Mouse (Mus musculus) embryonic facial prominence, embryonic 13.5 days (tissue): ENCODE measurements at regions not wholly inside any gene's neighbourhood (a gene's known extent, or its start where the extent isn't known, plus 50 kb on each side); places are given as distances from the start of the nearest gene placed in this dataset.

ENCODE experiments used
- ATAC-seq: fragments of 200-750 bp; cut with Nextera tagmentation; 2 replicates; pipeline ENCODE4 v1.8.0; 2017; ENCODE audit warnings: low read depth; ENCODE audit not compliant: insufficient number of reproducible peaks, insufficient read depth, low FRiP score, low TSS enrichment
- H3K27ac ChIP-seq: fragments of 300-500 bp; sonication (generic); 2 replicates; pipeline ENCODE4 v1.5.1; 2015; ENCODE audit warnings: moderate library complexity, mild to moderate bottlenecking, inconsistent platforms
- H3K27me3 ChIP-seq: fragments of 300-500 bp; sonication (generic); 2 replicates; pipeline ENCODE4 v1.6.1; 2015; ENCODE audit warnings: mild to moderate bottlenecking, inconsistent platforms
- H3K36me3 ChIP-seq: fragments of 300-500 bp; sonication (generic); 2 replicates; pipeline ENCODE4 v1.6.1; 2015; ENCODE audit warnings: mild to moderate bottlenecking, inconsistent platforms
- H3K4me1 ChIP-seq: fragments of 300-500 bp; sonication (generic); 2 replicates; pipeline ENCODE4 v1.6.1; 2015; ENCODE audit warnings: inconsistent platforms
- H3K4me2 ChIP-seq: fragments of 300-500 bp; sonication (generic); 2 replicates; pipeline ENCODE4 v1.6.1; 2015; ENCODE audit warnings: moderate library complexity, mild to moderate bottlenecking, inconsistent platforms
- H3K4me3 ChIP-seq: fragments of 300-500 bp; sonication (generic); 2 replicates; pipeline ENCODE4 v1.5.1; 2015; ENCODE audit warnings: mild to moderate bottlenecking, inconsistent platforms
- H3K9ac ChIP-seq: fragments of 300-500 bp; sonication (generic); 2 replicates; pipeline ENCODE4 v1.6.1; 2015; ENCODE audit warnings: mild to moderate bottlenecking, inconsistent platforms
- H3K9me3 ChIP-seq: fragments of 300-500 bp; sonication (generic); 2 replicates; pipeline ENCODE4 v1.6.1; 2016; ENCODE audit warnings: inconsistent platforms
- WGBS: fragments of 180-500 bp; shearing (Covaris S2); methylation state at CpG from one replicate; pipeline ENCODE4 v1.1.7; 2015; ENCODE audit warnings: mixed read lengths; 5-methylcytosine and 5-hydroxymethylcytosine counted together

- 9% methylated on average over 4 of the region's 4 CpGs for WGBS
- Histone ChIP-seq H3K4me2 (peak overlapping the region; percentile 20; the same call in 1 of the 2 replicates), H3K4me3 (no peak overlapping the region), H3K27ac (peak overlapping the region; percentile 71), H3K9ac (no peak overlapping the region), H3K36me3 (no peaks in the 10 kb centered on the region), H3K27me3 (peaks cover 4% of the 10 kb centered on the region; the same call in 1 of the 2 replicates), H3K9me3 (no peaks in the 10 kb centered on the region), H3K4me1 (peaks cover 37% of the 10 kb centered on the region)
- ATAC-seq, result no peak
These were observed 79.2 kb upstream of the 4930583I09Rik start for GRCm38 (mm10) chr17:64915025-64915424.

- no peak overlapping the region for H3K9ac ChIP-seq
- H3K4me1 ChIP-seq, result peaks cover 32% of the 10 kb centered on the region
- no peak for ATAC-seq
- no peaks in the 10 kb centered on the region for H3K36me3 ChIP-seq
- WGBS, result 14% methylated on average over 8 of the region's 8 CpGs
- H3K4me3 ChIP-seq, result no peak overlapping the region
- peak overlapping the region; percentile 23; the same call in 1 of the 2 replicates for H3K27ac ChIP-seq
- peak overlapping the region; percentile 14; the same call in 1 of the 2 replicates for H3K4me2 ChIP-seq
- H3K9me3 ChIP-seq, result no peaks in the 10 kb centered on the region
- H3K27me3 ChIP-seq, result peaks cover 4% of the 10 kb centered on the region; the same call in 1 of the 2 replicates
These were observed 78.4 kb upstream of the 4930583I09Rik start for GRCm38 (mm10) chr17:64914302-64914701.

- WGBS, result 95% methylated on average over 1 of the region's 1 CpGs
- Histone ChIP-seq H3K27ac (no peak overlapping the region), H3K4me3 (no peak overlapping the region), H3K27me3 (peaks cover 4% of the 10 kb centered on the region; the same call in 1 of the 2 replicates), H3K9me3 (no peaks in the 10 kb centered on the region), H3K9ac (no peak overlapping the region), H3K36me3 (no peaks in the 10 kb centered on the region), H3K4me2 (no peak overlapping the region), H3K4me1 (peaks cover 1% of the 10 kb centered on the region)
- no peak for ATAC-seq
These were observed 72.8 kb upstream of the 4930583I09Rik start for GRCm38 (mm10) chr17:64908671-64909070.

- H3K4me1 ChIP-seq, result no peaks in the 10 kb centered on the region
- H3K4me2 ChIP-seq, result no peak overlapping the region
- no peaks in the 10 kb centered on the region for H3K9me3 ChIP-seq
- no peaks in the 10 kb centered on the region for H3K27me3 ChIP-seq
- no peak overlapping the region for H3K27ac ChIP-seq
- H3K9ac ChIP-seq, result no peak overlapping the region
- WGBS, result 52% methylated on average over 17 of the region's 17 CpGs
- no peak overlapping the region for H3K4me3 ChIP-seq
- no peak for ATAC-seq
- no peaks in the 10 kb centered on the region for H3K36me3 ChIP-seq
These were observed 66.1 kb upstream of the 4930583I09Rik start for GRCm38 (mm10) chr17:64901721-64902623.

- no peak for ATAC-seq
- no peak overlapping the region for H3K27ac ChIP-seq
- H3K4me1 ChIP-seq, result no peaks in the 10 kb centered on the region
- no peaks in the 10 kb centered on the region for H3K9me3 ChIP-seq
- no peak overlapping the region for H3K9ac ChIP-seq
- WGBS, result 67% methylated on average over 1 of the region's 1 CpGs
- H3K36me3 ChIP-seq, result no peaks in the 10 kb centered on the region
- H3K4me3 ChIP-seq, result no peak overlapping the region
- no peak overlapping the region for H3K4me2 ChIP-seq
- 0 out of 2 replicates have a peak, but pooled peaks cover under 1% of the 10 kb centered on the region for H3K27me3 ChIP-seq
These were observed 61.6 kb upstream of the 4930583I09Rik start for GRCm38 (mm10) chr17:64897473-64897872.

GRCm38 (mm10) chr17:64895886-64896285 is 60.0 kb upstream of the 4930583I09Rik start:
- H3K27me3 ChIP-seq, result 0 out of 2 replicates have a peak, but pooled peaks cover 5% of the 10 kb centered on the region
- ATAC-seq, result no peak
- WGBS, result 91% methylated on average over 10 of the region's 10 CpGs
- H3K4me2 ChIP-seq, result no peak overlapping the region
- H3K9me3 ChIP-seq, result no peaks in the 10 kb centered on the region
- no peaks in the 10 kb centered on the region for H3K4me1 ChIP-seq
- no peak overlapping the region for H3K27ac ChIP-seq
- H3K36me3 ChIP-seq, result no peaks in the 10 kb centered on the region
- H3K4me3 ChIP-seq, result no peak overlapping the region
- H3K9ac ChIP-seq, result no peak overlapping the region

GRCm38 (mm10) chr17:64895466-64895865 is 59.6 kb upstream of the 4930583I09Rik start:
- Histone ChIP-seq H3K4me1 (no peaks in the 10 kb centered on the region), H3K9me3 (no peaks in the 10 kb centered on the region)
- 46% methylated on average over 10 of the region's 10 CpGs for WGBS

GRCm38 (mm10) chr17:64893182-64893902 is 57.5 kb upstream of the 4930583I09Rik start:
- WGBS, result 79% methylated on average over 7 of the region's 7 CpGs
- Histone ChIP-seq H3K4me3 (no peak overlapping the region), H3K27me3 (0 out of 2 replicates have a peak, but pooled peaks cover 5% of the 10 kb centered on the region)

More at GRCm38 (mm10) chr17:64895466-64895865, 59.6 kb upstream of the 4930583I09Rik start:
- H3K4me3 ChIP-seq, result no peak overlapping the region
- no peaks in the 10 kb centered on the region for H3K36me3 ChIP-seq
- no peak overlapping the region for H3K27ac ChIP-seq
- ATAC-seq, result no peak
- no peak overlapping the region for H3K9ac ChIP-seq
- no peak overlapping the region for H3K4me2 ChIP-seq
- 0 out of 2 replicates have a peak, but pooled peaks cover 5% of the 10 kb centered on the region for H3K27me3 ChIP-seq

More at GRCm38 (mm10) chr17:64893182-64893902, 57.5 kb upstream of the 4930583I09Rik start:
- Histone ChIP-seq H3K27ac (no peak overlapping the region), H3K9me3 (no peaks in the 10 kb centered on the region), H3K9ac (no peak overlapping the region), H3K36me3 (no peaks in the 10 kb centered on the region), H3K4me1 (no peaks in the 10 kb centered on the region), H3K4me2 (no peak overlapping the region)
- ATAC-seq, result no peak
